Mouse (Mus musculus) midbrain, embryonic 16.5 days (tissue): Measurements from ENCODE around the gene Cdk4. TPM values are rescaled to one million over a fixed set of nuclear protein-coding genes. Genes with fewer than 3 reads are reported as not detected.

Experiments
- ATAC-seq: fragments of 200-750 bp; cut with Nextera tagmentation; 2 replicates; pipeline ENCODE4 v1.8.0; 2017; ENCODE audit warnings: moderate TSS enrichment
- H3K27ac ChIP-seq: fragments of 300-500 bp; sonication (generic); 2 replicates; pipeline ENCODE4 v1.5.1; 2014; ENCODE audit warnings: mild to moderate bottlenecking, low read length, mixed read lengths
- H3K27me3 ChIP-seq: fragments of 300-500 bp; sonication (generic); 2 replicates; pipeline ENCODE4 v1.6.1; 2014; ENCODE audit warnings: low read depth, low read length, mixed read lengths; ENCODE audit not compliant: control insufficient read depth, insufficient read depth
- H3K36me3 ChIP-seq: fragments of 300-500 bp; sonication (generic); 2 replicates; pipeline ENCODE4 v1.6.1; 2014; ENCODE audit warnings: mild to moderate bottlenecking, low read length, moderate library complexity, mixed read lengths; ENCODE audit not compliant: control insufficient read depth, insufficient read depth
- H3K4me1 ChIP-seq: fragments of 300-500 bp; sonication (generic); 2 replicates; pipeline ENCODE4 v1.6.1; 2014; ENCODE audit warnings: mild to moderate bottlenecking, low read length, mixed read lengths; ENCODE audit not compliant: control insufficient read depth, insufficient read depth
- H3K4me2 ChIP-seq: fragments of 300-500 bp; sonication (generic); 2 replicates; pipeline ENCODE4 v1.6.1; 2014; ENCODE audit warnings: mild to moderate bottlenecking, low read length, mixed read lengths
- H3K4me3 ChIP-seq: fragments of 300-500 bp; sonication (generic); 2 replicates; pipeline ENCODE4 v1.5.1; 2014; ENCODE audit warnings: low read depth, mild to moderate bottlenecking, low read length, moderate library complexity, mixed read lengths
- H3K9ac ChIP-seq: fragments of 300-500 bp; sonication (generic); 2 replicates; pipeline ENCODE4 v1.6.1; 2014; ENCODE audit warnings: low read depth, low read length, mixed read lengths
- H3K9me3 ChIP-seq: fragments of 300-500 bp; sonication (generic); replicated peaks from 2 replicates; pipeline ENCODE4 v1.6.1; 2014; ENCODE audit warnings: mild to moderate bottlenecking, low read length, mixed read lengths; ENCODE audit not compliant: control insufficient read depth, poor library complexity, severe bottlenecking
- WGBS: fragments of 180-500 bp; shearing (Covaris S2); extraction: QIAGEN DNeasy Blood & Tissue Kit; methylation state at CpG from one replicate; pipeline ENCODE4 v1.1.7; 2014; 5-methylcytosine and 5-hydroxymethylcytosine counted together
- polyA plus RNA-seq: library from polyadenylated mRNA; unstranded; fragments of >200 nt; fragmentation: Nextera tagmentation; extraction: Ambion mirVana; gene quantifications from 2 replicates; pipeline ENCODE4 v1.2.1, GENCODE M21; 2015

The Cdk4 gene
- polyA plus RNA-seq, 1 experiment from 2014 or later: 646 TPM

GRCm38 (mm10) chr10:127098514-127098913 is 35.2 kb downstream of the Cdk4 start:
- WGBS: 77% methylated on average over 20 of the region's 20 CpGs
- ATAC-seq: no peak

GRCm38 (mm10) chr10:127099191-127099590 is 35.9 kb downstream of the Cdk4 start:
- Histone ChIP-seq H3K36me3 (peaks cover 34% of the 10 kb centered on the region), H3K9ac (no peak overlapping the region), H3K4me1 (peaks cover 5% of the 10 kb centered on the region; the same call in 1 of the 2 replicates), H3K9me3 (no peaks in the 10 kb centered on the region), H3K27me3 (no peaks in the 10 kb centered on the region), H3K4me2 (no peak overlapping the region), H3K27ac (no peak overlapping the region), H3K4me3 (no peak overlapping the region)
- no peak for ATAC-seq
- 91% methylated on average over 10 of the region's 10 CpGs for WGBS

More at GRCm38 (mm10) chr10:127098514-127098913, 35.2 kb downstream of the Cdk4 start:
- Histone ChIP-seq H3K9me3 (no peaks in the 10 kb centered on the region), H3K27ac (no peak overlapping the region), H3K36me3 (peaks cover 34% of the 10 kb centered on the region), H3K27me3 (no peaks in the 10 kb centered on the region), H3K4me1 (peaks cover 5% of the 10 kb centered on the region; the same call in 1 of the 2 replicates), H3K4me2 (no peak overlapping the region), H3K4me3 (no peak overlapping the region), H3K9ac (no peak overlapping the region)

DNA sequence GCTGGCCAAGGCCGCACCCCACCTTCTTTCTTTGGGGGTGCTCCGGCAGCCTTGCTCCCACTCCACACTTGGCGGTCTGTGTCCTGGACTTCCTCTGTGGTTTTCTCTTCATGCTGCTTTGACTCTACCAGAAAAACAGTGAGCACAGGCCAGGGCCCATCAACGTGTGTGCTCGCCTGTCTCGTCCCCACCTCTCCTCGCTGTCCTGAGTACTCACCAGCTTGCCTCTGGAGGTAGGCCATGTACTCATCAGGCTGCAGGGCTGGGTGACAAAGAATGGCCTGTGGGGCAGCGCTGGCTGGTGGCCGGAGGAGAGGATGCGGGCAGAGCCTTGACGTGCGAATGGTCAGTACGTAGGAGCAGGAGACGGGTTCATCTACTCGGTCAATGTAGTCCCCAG is 36.5 kb downstream of the Cdk4 start:
- peaks cover 34% of the 10 kb centered on the region for H3K36me3 ChIP-seq
- H3K27ac ChIP-seq: no peak overlapping the region
- H3K4me3 ChIP-seq: no peak overlapping the region
- ATAC-seq: no peak
- 94% methylated on average over 14 of the region's 15 CpGs for WGBS
- no peak overlapping the region for H3K9ac ChIP-seq
- peaks cover 2% of the 10 kb centered on the region; the same call in 1 of the 2 replicates for H3K4me1 ChIP-seq
- no peaks in the 10 kb centered on the region for H3K27me3 ChIP-seq
- no peak overlapping the region for H3K4me2 ChIP-seq
- no peaks in the 10 kb centered on the region for H3K9me3 ChIP-seq

GRCm38 (mm10) chr10:127100414-127100813 is 37.1 kb downstream of the Cdk4 start:
- peaks cover 34% of the 10 kb centered on the region for H3K36me3 ChIP-seq
- no peaks in the 10 kb centered on the region for H3K4me1 ChIP-seq
- H3K4me3 ChIP-seq: no peak overlapping the region
- H3K4me2 ChIP-seq: no peak overlapping the region
- ATAC-seq: no peak
- no peaks in the 10 kb centered on the region for H3K27me3 ChIP-seq
- H3K9me3 ChIP-seq: no peaks in the 10 kb centered on the region
- 93% methylated on average over 8 of the region's 8 CpGs for WGBS
- no peak overlapping the region for H3K9ac ChIP-seq
- no peak overlapping the region for H3K27ac ChIP-seq

DNA sequence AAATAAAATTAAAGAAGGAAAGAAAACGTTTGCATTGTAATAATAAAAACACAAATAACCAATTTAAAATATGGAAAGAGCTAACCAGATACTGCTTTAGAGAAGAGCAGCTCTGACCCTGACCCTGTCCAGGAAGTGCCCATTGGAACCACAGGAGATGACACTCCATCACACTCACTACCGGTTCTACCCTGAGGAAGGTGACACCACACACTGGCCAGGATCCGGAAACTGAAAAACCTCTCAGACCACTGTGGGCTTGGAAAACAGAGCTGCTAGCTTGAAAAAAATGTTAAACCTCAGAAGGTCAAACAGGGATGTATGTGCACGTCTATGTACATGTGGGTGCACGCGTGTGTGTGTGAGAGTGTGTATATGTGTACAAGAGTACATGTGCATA is 37.8 kb downstream of the Cdk4 start:
- Histone ChIP-seq H3K9ac (no peak overlapping the region), H3K4me3 (no peak overlapping the region), H3K4me2 (no peak overlapping the region), H3K27me3 (no peaks in the 10 kb centered on the region), H3K9me3 (no peaks in the 10 kb centered on the region), H3K36me3 (peaks cover 28% of the 10 kb centered on the region), H3K4me1 (no peaks in the 10 kb centered on the region), H3K27ac (no peak overlapping the region)
- 86% methylated on average over 6 of the region's 6 CpGs for WGBS
- ATAC-seq: no peak

DNA sequence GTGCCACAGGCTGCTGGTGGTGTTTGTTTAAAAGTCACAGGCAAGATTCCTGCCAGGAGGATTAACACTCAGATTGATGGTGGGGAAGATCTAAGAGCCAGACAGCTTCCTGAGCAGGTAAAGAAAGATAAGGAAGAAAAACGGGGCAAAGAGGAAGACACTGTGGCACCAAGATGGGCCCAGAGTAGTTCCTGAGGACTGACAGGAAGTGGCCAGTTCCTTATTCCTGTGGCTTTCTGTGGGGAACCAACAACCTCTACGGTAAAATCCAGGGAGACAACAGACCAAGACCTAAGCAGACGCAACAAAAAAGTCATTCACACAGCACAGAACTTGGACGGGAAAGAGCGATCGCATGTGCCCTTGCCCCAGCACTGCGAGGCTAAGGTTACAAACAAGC is 40.3 kb downstream of the Cdk4 start:
- Histone ChIP-seq H3K4me3 (no peak overlapping the region), H3K9me3 (no peaks in the 10 kb centered on the region), H3K36me3 (peaks cover 19% of the 10 kb centered on the region), H3K9ac (no peak overlapping the region), H3K27me3 (no peaks in the 10 kb centered on the region), H3K4me2 (no peak overlapping the region), H3K4me1 (no peaks in the 10 kb centered on the region), H3K27ac (no peak overlapping the region)
- no peak for ATAC-seq
- WGBS: 94% methylated on average over 7 of the region's 7 CpGs

DNA sequence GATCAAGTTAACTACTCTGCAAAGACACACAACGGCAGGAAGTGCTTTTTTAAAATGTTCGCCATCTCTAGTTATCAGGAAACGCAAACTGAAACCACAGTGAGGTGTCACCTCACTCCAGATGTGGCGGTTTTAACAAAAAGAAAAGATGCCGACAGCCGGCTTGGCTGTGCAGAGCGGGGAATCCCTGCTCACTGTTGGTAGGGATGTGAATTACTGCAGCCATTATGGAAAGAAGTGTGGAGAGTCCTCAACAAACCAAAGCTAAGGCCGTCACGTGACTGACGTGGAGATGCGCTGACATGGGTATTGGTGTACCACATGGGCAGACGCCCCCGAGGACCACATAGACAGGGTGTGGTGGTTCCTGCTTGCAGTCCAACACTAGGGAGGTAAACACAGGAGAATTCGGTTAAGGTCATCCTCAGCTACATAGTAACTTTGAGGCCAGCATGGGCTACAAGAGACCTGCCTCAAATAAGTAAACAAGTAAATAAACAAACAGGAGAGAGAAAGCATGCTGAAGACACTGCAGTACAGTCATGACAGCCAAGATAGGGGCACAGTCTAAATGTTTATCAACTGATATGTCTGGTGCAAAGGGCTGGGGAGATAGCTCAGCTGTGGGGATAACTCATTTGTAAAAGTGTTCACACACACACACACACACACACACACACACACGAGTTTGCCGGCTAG is 44.4 kb downstream of the Cdk4 start:
- Histone ChIP-seq H3K27me3 (no peaks in the 10 kb centered on the region), H3K4me2 (no peak overlapping the region), H3K27ac (no peak overlapping the region), H3K4me3 (no peak overlapping the region), H3K4me1 (no peaks in the 10 kb centered on the region), H3K9ac (no peak overlapping the region), H3K9me3 (no peaks in the 10 kb centered on the region), H3K36me3 (peaks cover 8% of the 10 kb centered on the region; the same call in 1 of the 2 replicates)
- 93% methylated on average over 16 of the region's 16 CpGs for WGBS
- ATAC-seq: no peak

DNA sequence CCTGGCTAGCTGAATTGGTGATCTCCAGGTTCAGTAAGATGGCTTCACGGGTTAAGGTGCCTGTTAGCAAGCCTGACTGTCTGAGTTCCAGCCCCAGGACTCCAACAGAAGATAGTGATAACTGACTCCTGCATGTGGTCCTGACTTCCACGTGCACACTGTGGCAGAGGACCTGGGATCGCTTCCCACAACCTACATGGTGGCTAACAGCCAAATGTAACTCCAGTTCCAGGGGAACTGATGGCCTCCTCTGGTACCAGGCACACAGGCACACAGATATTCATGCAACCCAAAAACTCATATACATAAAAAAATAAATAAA is 44.9 kb downstream of the Cdk4 start:
- Histone ChIP-seq H3K9me3 (no peaks in the 10 kb centered on the region), H3K4me3 (no peak overlapping the region), H3K4me1 (no peaks in the 10 kb centered on the region), H3K27me3 (no peaks in the 10 kb centered on the region), H3K4me2 (no peak overlapping the region), H3K9ac (no peak overlapping the region), H3K27ac (no peak overlapping the region), H3K36me3 (peaks cover 11% of the 10 kb centered on the region; the same call in 1 of the 2 replicates)
- WGBS: 71% methylated on average over 3 of the region's 3 CpGs
- no peak for ATAC-seq

- whole genome bisulfite sequencing: 90% methylated on average over 15 of the region's 15 CpGs
- ATAC-seq: no peak
- Histone ChIP-seq H3K27ac (no peak overlapping the region), H3K4me1 (no peaks in the 10 kb centered on the region), H3K4me2 (no peak overlapping the region), H3K9me3 (no peaks in the 10 kb centered on the region), H3K36me3 (peaks cover 18% of the 10 kb centered on the region), H3K9ac (no peak overlapping the region), H3K4me3 (no peak overlapping the region), H3K27me3 (no peaks in the 10 kb centered on the region)
These were observed 47.9 kb downstream of the Cdk4 start for GRCm38 (mm10) chr10:127111001-127111887.
